Mouse (Mus musculus) inflammation-experienced regulatory T-cells (primary cell): ENCODE measurements around the gene Cyp2c23. TPM values are rescaled to one million over a fixed set of nuclear protein-coding genes. Genes with fewer than 3 reads are reported as not detected.

Experiments
- polyA plus RNA-seq, 2 experiments: library from polyadenylated mRNA; unstranded; fragments of 100-300 nt; shearing (Covaris generic); gene quantifications; one replicate each; pipeline ENCODE4 v1.2.1; 2017

The Cyp2c23 gene
- polyA plus RNA-seq, result under 1 TPM; 0.24 to 0.45 TPM

GRCm38 (mm10) chr19:44028972-44029371 is at the start of gene Cyp2c23:
TSS of gene Cyp2c23 (minus strand) at chr19:44029208.

GRCm38 (mm10) chr19:44069121-44069913 is 40.3 kb upstream of the Cyp2c23 start, which contains the start of gene Erlin1:
TSS of gene Erlin1 (minus strand) at chr19:44069785.

GRCm38 (mm10) chr19:43986069-43986794 is 42.8 kb downstream of the Cyp2c23 start, which contains the start of gene Cpn1:
TSS of gene Cpn1 (minus strand) at chr19:43986556.

Other genes starting within 250 kb of the Cyp2c23 start
- 1 to 10 TPM in 1 of 2 experiments, under 1 TPM in 1; 0.08 to 1.1 TPM for gene Abcc2, start 247.0 kb downstream of the Cyp2c23 start, polyA plus RNA-seq
- 10 to 100 TPM in 1 of 2 experiments, 1 to 10 TPM in 1; 7.0 to 10.1 TPM for gene Dnmbp, start 89.0 kb downstream of the Cyp2c23 start, polyA plus RNA-seq
- gene Cpn1, start 42.7 kb downstream of the Cyp2c23 start, polyA plus RNA-seq, result under 1 TPM in 1 of 2 experiments, not detected in 1; 0.44 TPM
- 10 to 100 TPM in 1 of 2 experiments, 1 to 10 TPM in 1; 9.7 to 12.9 TPM for gene Erlin1, start 40.6 kb upstream of the Cyp2c23 start, polyA plus RNA-seq
- gene Chuk, start 78.3 kb upstream of the Cyp2c23 start, polyA plus RNA-seq, result 10 to 100 TPM; 72.9 to 80.4 TPM
- 10 to 100 TPM; 30.4 to 39.2 TPM for gene Cwf19l1, start 106.7 kb upstream of the Cyp2c23 start, polyA plus RNA-seq
- gene Bloc1s2, start 117.2 kb upstream of the Cyp2c23 start, polyA plus RNA-seq, result 100 to 1,000 TPM; 110 to 135 TPM
- gene Pkd2l1, start 163.2 kb upstream of the Cyp2c23 start, polyA plus RNA-seq, result 1 to 10 TPM in 1 of 2 experiments, under 1 TPM in 1; 0.13 to 1.0 TPM
- under 1 TPM; 0.05 to 0.53 TPM for gene Scd3, start 174.1 kb upstream of the Cyp2c23 start, polyA plus RNA-seq